Mouse (Mus musculus) monocyte, adult 2 months (primary cell): ENCODE data around the gene Gm44973.

Source experiments
- DNase-seq, 2 experiments: peaks; one replicate each; pipeline ENCODE4 v3.0.0; 2022; ENCODE audit warnings: low spot score in 2 of 2, low read depth in 1 of 2

Gm44973 gene

GRCm38 (mm10) chr7:5080010-5080751, 64.9 kb downstream of the Gm44973 start, which contains the start of gene Epn1:
Gene Epn1, plus strand, starts transcription at chr7:5080235.
- peak; percentile 86 to 93 for DNase-seq

DNA sequence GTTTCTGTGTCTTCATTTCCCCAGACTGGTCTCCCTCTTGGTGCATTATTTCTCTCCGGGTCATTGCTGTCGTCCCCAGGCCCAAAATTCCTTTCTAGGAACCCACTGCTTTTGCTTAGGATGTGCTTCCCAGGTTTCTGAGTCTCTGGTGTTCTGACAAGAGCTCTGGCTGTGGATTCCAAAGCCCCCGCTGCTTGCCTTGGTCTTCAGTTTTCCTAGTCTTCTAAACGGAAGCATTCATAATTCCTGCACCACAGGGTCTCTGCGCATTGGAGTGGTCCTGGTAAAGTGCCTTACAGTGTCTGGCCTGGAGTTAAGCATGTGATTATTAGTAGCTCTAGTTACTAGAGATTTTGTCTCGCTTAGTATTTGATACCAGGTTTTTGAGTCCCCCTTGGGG, 65.5 kb downstream of the Gm44973 start:
- DNase-seq: no peak

- no peak for DNase-seq
These were observed 65.9 kb downstream of the Gm44973 start for GRCm38 (mm10) chr7:5081241-5081640.

- DNase-seq: no peak
These were observed 66.6 kb downstream of the Gm44973 start for GRCm38 (mm10) chr7:5081939-5082338.
